Mouse (Mus musculus): Measurements from ENCODE around the gene Efna3. TPM values are rescaled to one million over a fixed set of nuclear protein-coding genes. Genes with fewer than 3 reads are reported as not detected.

The Efna3 gene
- polyA plus RNA-seq, 1 experiment = 17.2 TPM

GRCm38 (mm10) chr3:89291874-89292273 is 30.9 kb downstream of the Efna3 start:
- no peaks in the 10 kb centered on the region for H3K36me3 ChIP-seq (ENCODE audit: control insufficient read depth, insufficient read depth, low read length, poor library complexity, severe bottlenecking)
- TF ChIP-seq CTCF (IDR thresholded peaks at IDR 0.05; ENCODE audit: low read depth, low read length) (no peak), POLR2A (IDR thresholded peaks at IDR 0.05; ENCODE audit: insufficient read depth, low read length) (no peak), EP300 (IDR thresholded peaks at IDR 0.05; ENCODE audit: insufficient read depth, low read depth, low read length) (no peak)
- no peaks in the 10 kb centered on the region for H3K4me1 ChIP-seq (ENCODE audit: control insufficient read depth, insufficient read depth, low read length)
- no peaks in the 10 kb centered on the region for H3K9me3 ChIP-seq (replicated peaks; ENCODE audit: control insufficient read depth, insufficient read depth, low read length, poor library complexity, severe bottlenecking)
- no peak overlapping the region for H3K9ac ChIP-seq (ENCODE audit: low read depth, poor library complexity, severe bottlenecking)
- no peaks in the 10 kb centered on the region for H3K27me3 ChIP-seq (ENCODE audit: control insufficient read depth, insufficient read depth, low read length, poor library complexity, severe bottlenecking)
- H3K4me3 ChIP-seq (ENCODE audit: low read depth, low read length) = no peak overlapping the region
- H3K27ac ChIP-seq (ENCODE audit: insufficient read depth, low read length) = no peak overlapping the region

DNA sequence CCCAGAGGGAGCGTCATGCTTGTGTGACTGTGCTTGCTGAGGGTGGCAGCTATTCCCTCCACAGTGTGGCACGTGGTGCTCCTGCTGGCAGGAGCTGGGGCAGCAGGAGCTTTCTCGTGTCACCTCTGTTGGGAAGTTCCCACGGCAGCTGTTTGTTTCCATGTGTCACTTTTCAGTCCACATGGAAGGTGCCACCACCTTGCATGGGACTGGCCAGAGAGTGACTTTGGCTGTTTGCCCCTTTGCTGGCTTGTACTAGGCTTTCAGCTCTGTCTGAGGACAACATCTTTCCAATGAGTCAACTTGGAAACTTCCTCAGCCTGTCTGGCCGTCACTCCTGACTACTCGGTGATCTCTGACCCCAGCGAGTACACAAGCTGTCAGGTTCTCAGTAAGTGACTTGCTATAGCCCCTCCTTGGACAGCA is 34.2 kb downstream of the Efna3 start:
- Histone ChIP-seq H3K4me1 (ENCODE audit: control insufficient read depth, insufficient read depth, low read length) (peaks cover 2% of the 10 kb centered on the region), H3K27ac (ENCODE audit: insufficient read depth, low read length) (no peak overlapping the region), H3K9ac (ENCODE audit: low read depth, poor library complexity, severe bottlenecking) (no peak overlapping the region), H3K27me3 (ENCODE audit: control insufficient read depth, insufficient read depth, low read length, poor library complexity, severe bottlenecking) (no peaks in the 10 kb centered on the region), H3K9me3 (replicated peaks; ENCODE audit: control insufficient read depth, insufficient read depth, low read length, poor library complexity, severe bottlenecking) (no peaks in the 10 kb centered on the region), H3K4me3 (ENCODE audit: low read depth, low read length) (no peak overlapping the region), H3K36me3 (ENCODE audit: control insufficient read depth, insufficient read depth, low read length, poor library complexity, severe bottlenecking) (no peaks in the 10 kb centered on the region)
- no peak for TF ChIP-seq EP300 (IDR thresholded peaks at IDR 0.05; ENCODE audit: insufficient read depth, low read depth, low read length)
- TF ChIP-seq CTCF (IDR thresholded peaks at IDR 0.05; ENCODE audit: low read depth, low read length) = no peak
- TF ChIP-seq POLR2A (IDR thresholded peaks at IDR 0.05; ENCODE audit: insufficient read depth, low read length) = no peak

- Histone ChIP-seq H3K27ac (ENCODE audit: insufficient read depth, low read length) (no peak overlapping the region), H3K27me3 (ENCODE audit: control insufficient read depth, insufficient read depth, low read length, poor library complexity, severe bottlenecking) (no peaks in the 10 kb centered on the region), H3K9ac (ENCODE audit: low read depth, poor library complexity, severe bottlenecking) (no peak overlapping the region), H3K9me3 (replicated peaks; ENCODE audit: control insufficient read depth, insufficient read depth, low read length, poor library complexity, severe bottlenecking) (no peaks in the 10 kb centered on the region), H3K4me1 (ENCODE audit: control insufficient read depth, insufficient read depth, low read length) (peaks cover 2% of the 10 kb centered on the region), H3K4me3 (ENCODE audit: low read depth, low read length) (no peak overlapping the region), H3K36me3 (ENCODE audit: control insufficient read depth, insufficient read depth, low read length, poor library complexity, severe bottlenecking) (no peaks in the 10 kb centered on the region)
- TF ChIP-seq POLR2A (IDR thresholded peaks at IDR 0.05; ENCODE audit: insufficient read depth, low read length) (no peak), EP300 (IDR thresholded peaks at IDR 0.05; ENCODE audit: insufficient read depth, low read depth, low read length) (no peak), CTCF (IDR thresholded peaks at IDR 0.05; ENCODE audit: low read depth, low read length) (no peak)
Measured at GRCm38 (mm10) chr3:89287286-89287685, 35.5 kb downstream of the Efna3 start.

DNA sequence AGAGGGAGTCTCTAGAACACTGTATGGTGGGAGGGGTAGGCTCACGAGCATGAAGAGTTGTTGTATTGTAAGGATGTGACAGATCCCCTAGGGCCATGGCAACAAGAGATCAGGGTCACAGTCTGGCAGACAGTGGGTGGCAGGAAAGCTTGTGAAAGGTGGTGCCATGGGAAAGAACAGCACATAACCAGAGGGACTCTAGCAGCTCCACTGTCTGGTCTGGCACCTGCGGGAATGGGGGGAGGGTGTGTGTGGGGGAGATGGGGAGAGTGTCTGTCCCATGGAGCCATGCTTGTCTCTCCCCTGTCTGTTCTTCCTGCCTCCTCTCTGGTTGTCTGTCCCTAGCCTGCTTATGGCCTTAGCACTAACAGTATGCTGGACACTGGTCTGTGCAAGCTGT is 37.2 kb downstream of the Efna3 start:
- Histone ChIP-seq H3K9me3 (replicated peaks; ENCODE audit: control insufficient read depth, insufficient read depth, low read length, poor library complexity, severe bottlenecking) (no peaks in the 10 kb centered on the region), H3K27me3 (ENCODE audit: control insufficient read depth, insufficient read depth, low read length, poor library complexity, severe bottlenecking) (no peaks in the 10 kb centered on the region), H3K36me3 (ENCODE audit: control insufficient read depth, insufficient read depth, low read length, poor library complexity, severe bottlenecking) (no peaks in the 10 kb centered on the region), H3K9ac (ENCODE audit: low read depth, poor library complexity, severe bottlenecking) (no peak overlapping the region), H3K4me3 (ENCODE audit: low read depth, low read length) (peak overlapping the region; percentile 31; the same call in 1 of the 2 replicates), H3K27ac (ENCODE audit: insufficient read depth, low read length) (no peak overlapping the region; the same call in 1 of the 2 replicates), H3K4me1 (ENCODE audit: control insufficient read depth, insufficient read depth, low read length) (peaks cover 2% of the 10 kb centered on the region)
- TF ChIP-seq EP300 (IDR thresholded peaks at IDR 0.05; ENCODE audit: insufficient read depth, low read depth, low read length) (no peak), POLR2A (IDR thresholded peaks at IDR 0.05; ENCODE audit: insufficient read depth, low read length) (no peak), CTCF (IDR thresholded peaks at IDR 0.05; ENCODE audit: low read depth, low read length) (no peak)

DNA sequence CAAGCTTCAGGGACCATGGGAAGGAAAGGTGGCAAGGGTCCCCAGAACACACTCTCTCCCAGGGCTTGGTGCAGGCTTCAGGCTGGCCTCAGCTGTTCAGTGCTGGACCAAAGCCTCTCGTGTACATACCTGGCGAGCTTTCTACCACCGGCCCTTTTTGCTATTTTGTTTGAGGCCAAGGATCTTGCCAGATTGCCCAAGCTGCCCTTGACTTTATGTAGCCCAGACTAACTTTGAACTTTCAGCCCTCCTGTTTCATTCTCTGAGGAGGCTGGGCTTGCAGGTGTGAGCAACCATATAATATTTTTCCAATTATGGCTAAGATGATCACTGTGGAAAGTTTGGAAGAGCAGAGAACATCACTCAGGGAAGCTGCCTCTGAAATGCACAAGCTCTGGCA is 38.5 kb downstream of the Efna3 start:
- no peak overlapping the region for H3K4me3 ChIP-seq (ENCODE audit: low read depth, low read length)
- H3K36me3 ChIP-seq (ENCODE audit: control insufficient read depth, insufficient read depth, low read length, poor library complexity, severe bottlenecking) = no peaks in the 10 kb centered on the region
- H3K9ac ChIP-seq (ENCODE audit: low read depth, poor library complexity, severe bottlenecking) = no peak overlapping the region
- H3K4me1 ChIP-seq (ENCODE audit: control insufficient read depth, insufficient read depth, low read length) = peaks cover 2% of the 10 kb centered on the region
- no peaks in the 10 kb centered on the region for H3K27me3 ChIP-seq (ENCODE audit: control insufficient read depth, insufficient read depth, low read length, poor library complexity, severe bottlenecking)
- no peaks in the 10 kb centered on the region for H3K9me3 ChIP-seq (replicated peaks; ENCODE audit: control insufficient read depth, insufficient read depth, low read length, poor library complexity, severe bottlenecking)
- no peak overlapping the region for H3K27ac ChIP-seq (ENCODE audit: insufficient read depth, low read length)
- no peak for TF ChIP-seq EP300 (IDR thresholded peaks at IDR 0.05; ENCODE audit: insufficient read depth, low read depth, low read length)
- no peak for TF ChIP-seq POLR2A (IDR thresholded peaks at IDR 0.05; ENCODE audit: insufficient read depth, low read length)
- no peak for TF ChIP-seq CTCF (IDR thresholded peaks at IDR 0.05; ENCODE audit: low read depth, low read length)

DNA sequence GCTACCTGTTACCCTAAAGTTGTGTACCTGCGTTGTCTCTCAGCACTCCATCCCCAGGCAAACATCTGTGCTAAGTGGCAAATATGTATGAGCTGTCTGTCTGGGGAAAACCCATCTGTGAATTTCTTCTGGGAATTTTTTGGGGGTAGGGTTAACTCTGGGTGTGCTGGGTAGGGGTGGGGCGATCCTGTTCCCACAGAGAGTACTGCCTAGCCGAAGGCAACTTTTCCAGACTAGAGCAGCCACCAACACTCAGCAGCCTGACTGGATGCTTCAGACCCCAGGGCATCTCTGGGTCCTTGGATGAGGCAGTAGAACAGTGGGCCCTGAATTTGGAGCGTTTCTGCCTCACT is 40.5 kb downstream of the Efna3 start:
- TF ChIP-seq CTCF (IDR thresholded peaks at IDR 0.05; ENCODE audit: low read depth, low read length) (no peak), EP300 (IDR thresholded peaks at IDR 0.05; ENCODE audit: insufficient read depth, low read depth, low read length) (no peak), POLR2A (IDR thresholded peaks at IDR 0.05; ENCODE audit: insufficient read depth, low read length) (no peak)
- Histone ChIP-seq H3K4me3 (ENCODE audit: low read depth, low read length) (no peak overlapping the region), H3K27me3 (ENCODE audit: control insufficient read depth, insufficient read depth, low read length, poor library complexity, severe bottlenecking) (no peaks in the 10 kb centered on the region), H3K4me1 (ENCODE audit: control insufficient read depth, insufficient read depth, low read length) (peaks cover 2% of the 10 kb centered on the region), H3K27ac (ENCODE audit: insufficient read depth, low read length) (no peak overlapping the region), H3K36me3 (ENCODE audit: control insufficient read depth, insufficient read depth, low read length, poor library complexity, severe bottlenecking) (no peaks in the 10 kb centered on the region), H3K9ac (ENCODE audit: low read depth, poor library complexity, severe bottlenecking) (0 out of 2 replicates have a peak overlapping the region, but pooled peaks have one; percentile 12), H3K9me3 (replicated peaks; ENCODE audit: control insufficient read depth, insufficient read depth, low read length, poor library complexity, severe bottlenecking) (no peaks in the 10 kb centered on the region)

Data from ES-Bruce4 (cell line).